Mouse (Mus musculus) small intestine, adult 2 months (tissue): ENCODE data around the gene Tcf7l1.

ENCODE experiments used
- CTCF ChIP-seq: fragments of 200-500 bp; IDR thresholded peaks from 2 replicates; pipeline ENCODE4 v1.5.1; 2012; ENCODE audit warnings: low read depth, mild to moderate bottlenecking, control low read depth, inconsistent platforms, low read length, moderate library complexity, mixed read lengths; ENCODE audit not compliant: insufficient replicate concordance, insufficient read length; ENCODE audit errors: extremely low read depth
- POLR2A ChIP-seq: fragments of 200-500 bp; IDR thresholded peaks from 2 replicates; pipeline ENCODE4 v1.6.1; 2012; ENCODE audit warnings: low read depth, mild to moderate bottlenecking, control low read depth, inconsistent platforms, low read length, moderate library complexity

DNA sequence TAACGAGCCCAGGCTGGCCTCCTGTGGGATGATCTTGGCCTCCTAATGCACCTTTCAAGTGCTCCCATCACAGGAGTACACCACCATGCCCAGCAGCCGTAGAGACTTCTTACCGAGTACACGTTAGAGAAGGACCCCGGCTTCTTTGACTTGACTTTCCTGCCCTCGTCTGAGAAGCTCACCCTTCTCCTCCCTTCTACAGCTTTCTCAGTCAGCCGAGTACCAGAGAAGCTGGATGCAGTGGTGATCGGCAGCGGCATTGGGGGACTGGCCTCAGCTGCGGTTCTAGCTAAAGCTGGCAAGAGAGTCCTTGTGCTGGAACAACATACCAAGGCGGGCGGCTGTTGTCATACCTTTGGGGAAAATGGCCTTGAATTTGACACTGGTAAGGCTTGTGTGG, 188.3 kb downstream of the Tcf7l1 start:
- TF ChIP-seq POLR2A (no peak), CTCF (no peak)
